Mouse (Mus musculus) spleen, adult 2 months (tissue): ENCODE results near the gene Arhgef7. TPM values are rescaled to one million over a fixed set of nuclear protein-coding genes. Genes with fewer than 3 reads are reported as not detected.

Experiments used
- DNase-seq, 2 experiments: peaks; one replicate each; pipeline versions ENCODE4 v3.0.0 to v3.0.0-alpha.2; 2012 to 2021; ENCODE audit warnings: low spot score in 2 of 2, low read depth in 1 of 2
- H3K27ac ChIP-seq: fragments of 200-500 bp; 2 replicates; pipeline ENCODE4 v1.5.1; 2012; ENCODE audit warnings: low read length, inconsistent platforms; ENCODE audit not compliant: insufficient read depth
- H3K27me3 ChIP-seq: fragments of 200-500 bp; 2 replicates; pipeline ENCODE4 v1.6.1; 2012; ENCODE audit warnings: mild to moderate bottlenecking, moderate library complexity, low read length, inconsistent platforms; ENCODE audit not compliant: control insufficient read depth, insufficient read depth
- H3K36me3 ChIP-seq: fragments of 200-500 bp; 2 replicates; pipeline ENCODE4 v1.6.1; 2012; ENCODE audit warnings: mild to moderate bottlenecking, low read length, inconsistent platforms; ENCODE audit not compliant: control insufficient read depth, insufficient read depth
- H3K4me1 ChIP-seq: fragments of 200-500 bp; 2 replicates; pipeline ENCODE4 v1.6.1; 2011; ENCODE audit warnings: inconsistent platforms; ENCODE audit not compliant: control insufficient read depth, insufficient read depth, insufficient read length
- H3K4me3 ChIP-seq: fragments of 200-500 bp; 2 replicates; pipeline ENCODE4 v1.5.1; 2011; ENCODE audit warnings: mild to moderate bottlenecking, inconsistent platforms; ENCODE audit not compliant: insufficient read depth, insufficient read length; ENCODE audit errors: extremely low read depth
- CTCF ChIP-seq: fragments of 200-500 bp; IDR thresholded peaks from 2 replicates; pipeline ENCODE4 v1.5.1; 2011; ENCODE audit warnings: mild to moderate bottlenecking, inconsistent platforms; ENCODE audit not compliant: insufficient read depth, insufficient read length, insufficient replicate concordance; ENCODE audit errors: extremely low read depth
- POLR2A ChIP-seq: fragments of 200-500 bp; IDR thresholded peaks from 2 replicates; pipeline ENCODE4 v1.6.1; 2011; ENCODE audit warnings: low read depth, low read length, inconsistent platforms
- WGBS: fragments of 180-500 bp; shearing (Covaris S2); methylation state at CpG from one replicate; pipeline ENCODE4 v1.1.7; 2018; 5-methylcytosine and 5-hydroxymethylcytosine counted together
- polyA plus RNA-seq: library from polyadenylated mRNA; depleted of rRNA; stranded (reverse); fragments of >200 nt; gene quantifications from 2 replicates; pipeline ENCODE4 v1.2.3, GENCODE M21; 2012

The Arhgef7 gene
- polyA plus RNA-seq, 1 experiment, result 21.9 TPM

DNA sequence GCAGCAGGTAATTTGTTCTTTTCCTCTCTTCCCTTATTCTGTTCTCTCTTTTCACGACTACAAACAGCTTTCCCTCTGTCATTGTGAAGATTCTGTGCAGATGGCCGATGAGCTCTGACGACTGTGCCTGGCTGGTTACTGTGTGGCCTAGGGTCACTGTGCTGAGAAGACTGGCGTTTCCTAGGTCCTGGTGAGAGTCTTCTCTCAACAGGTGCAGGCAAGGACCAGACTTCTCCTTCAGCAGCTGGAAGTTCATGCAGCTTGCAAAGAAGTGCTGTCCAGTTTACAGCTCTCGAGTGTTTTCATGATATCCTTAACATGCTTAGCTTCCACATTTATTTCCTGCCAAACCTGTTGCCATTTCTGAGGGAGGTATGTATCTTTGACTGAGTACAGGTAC, 33.5 kb upstream of the Arhgef7 start:
- no peak overlapping the region for H3K27ac ChIP-seq
- TF ChIP-seq POLR2A (no peak), CTCF (no peak)
- no peak overlapping the region for H3K4me3 ChIP-seq
- H3K27me3 ChIP-seq, result peaks cover 1% of the 10 kb centered on the region; the same call in 1 of the 2 replicates
- no peaks in the 10 kb centered on the region for H3K4me1 ChIP-seq
- no peaks in the 10 kb centered on the region for H3K36me3 ChIP-seq
- no peak for DNase-seq
- 72% methylated on average over 5 of the region's 5 CpGs for WGBS

DNA sequence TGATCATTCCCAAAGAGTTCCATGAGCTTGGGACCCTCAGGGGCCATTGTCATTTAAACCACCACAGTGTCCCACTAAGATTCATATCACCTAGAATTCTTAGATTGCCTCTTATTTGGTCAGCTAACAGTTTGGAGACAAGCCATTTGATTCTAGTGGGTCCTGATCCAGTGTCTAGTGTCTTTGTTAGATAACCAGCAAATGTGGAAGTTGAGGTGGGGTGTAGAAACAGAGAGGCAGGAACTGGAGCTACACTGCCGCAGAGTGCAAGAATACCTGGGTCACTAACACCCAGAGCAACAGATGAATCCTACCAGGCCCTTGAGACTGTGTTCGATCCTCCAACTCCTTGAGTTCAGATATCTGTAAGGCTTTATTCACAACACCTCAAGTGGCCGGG, 31.3 kb upstream of the Arhgef7 start:
- DNase-seq, result no peak
- Histone ChIP-seq H3K36me3 (no peaks in the 10 kb centered on the region), H3K27me3 (no peaks in the 10 kb centered on the region), H3K4me1 (no peaks in the 10 kb centered on the region), H3K27ac (no peak overlapping the region), H3K4me3 (no peak overlapping the region)
- 74% methylated on average over 3 of the region's 3 CpGs for WGBS
- TF ChIP-seq POLR2A, result no peak
- no peak for TF ChIP-seq CTCF

DNA sequence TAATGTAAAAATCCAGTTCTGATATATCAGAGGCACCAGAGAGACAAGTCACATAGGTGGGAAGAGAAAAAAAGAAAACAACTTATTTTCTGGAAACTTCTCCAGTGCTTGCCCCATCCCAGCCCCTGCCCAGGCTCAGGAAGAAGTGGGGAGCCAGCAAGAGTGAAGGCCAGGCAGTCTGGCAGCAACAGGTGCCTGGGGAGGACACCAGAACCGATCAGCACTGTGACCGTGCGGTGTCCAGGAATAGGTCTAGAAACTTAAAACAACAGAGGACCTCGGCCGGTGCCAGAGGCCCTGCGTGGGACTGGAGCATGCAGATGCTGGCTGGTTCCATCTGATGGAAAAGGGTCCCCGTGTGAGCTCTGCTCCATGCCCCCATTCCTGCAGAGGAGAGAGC, 30.1 kb upstream of the Arhgef7 start:
- DNase-seq, result no peak
- no peaks in the 10 kb centered on the region for H3K27me3 ChIP-seq
- no peak overlapping the region for H3K27ac ChIP-seq
- no peak for TF ChIP-seq CTCF
- no peak for TF ChIP-seq POLR2A
- H3K4me3 ChIP-seq, result no peak overlapping the region
- no peaks in the 10 kb centered on the region for H3K4me1 ChIP-seq
- no peaks in the 10 kb centered on the region for H3K36me3 ChIP-seq
- WGBS, result 89% methylated on average over 7 of the region's 7 CpGs

DNA sequence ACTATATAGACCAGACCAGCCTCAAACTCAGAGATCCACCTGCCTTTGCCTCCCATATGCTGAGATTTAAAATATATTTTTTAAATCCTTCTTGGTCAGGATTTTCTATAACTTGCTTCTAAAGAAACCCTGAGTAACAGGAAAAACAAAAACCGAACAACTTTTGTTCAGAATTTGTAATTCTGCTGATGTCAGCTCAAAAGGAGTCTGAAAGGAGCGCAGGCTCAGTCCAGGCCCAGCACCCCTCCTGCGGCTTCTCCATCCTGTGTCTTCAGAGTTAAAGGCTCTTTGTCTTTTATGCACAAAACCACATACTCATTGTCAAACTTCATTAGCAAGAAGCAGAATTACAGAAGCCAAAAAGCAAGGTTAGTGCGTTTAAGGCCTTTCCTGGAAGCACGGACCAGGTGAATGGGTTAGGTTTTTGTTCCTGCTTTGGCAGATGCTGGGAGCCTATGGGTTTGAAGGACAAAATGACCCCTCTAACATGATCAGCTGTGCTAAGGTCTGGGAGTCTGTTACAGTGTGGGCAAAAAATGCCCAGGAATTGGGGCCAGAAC, 28.0 kb upstream of the Arhgef7 start:
- no peak for DNase-seq
- Histone ChIP-seq H3K4me1 (no peaks in the 10 kb centered on the region), H3K27me3 (no peaks in the 10 kb centered on the region), H3K27ac (no peak overlapping the region), H3K4me3 (no peak overlapping the region), H3K36me3 (no peaks in the 10 kb centered on the region)
- no peak for TF ChIP-seq CTCF
- no peak for TF ChIP-seq POLR2A
- 80% methylated on average over 5 of the region's 5 CpGs for WGBS

DNA sequence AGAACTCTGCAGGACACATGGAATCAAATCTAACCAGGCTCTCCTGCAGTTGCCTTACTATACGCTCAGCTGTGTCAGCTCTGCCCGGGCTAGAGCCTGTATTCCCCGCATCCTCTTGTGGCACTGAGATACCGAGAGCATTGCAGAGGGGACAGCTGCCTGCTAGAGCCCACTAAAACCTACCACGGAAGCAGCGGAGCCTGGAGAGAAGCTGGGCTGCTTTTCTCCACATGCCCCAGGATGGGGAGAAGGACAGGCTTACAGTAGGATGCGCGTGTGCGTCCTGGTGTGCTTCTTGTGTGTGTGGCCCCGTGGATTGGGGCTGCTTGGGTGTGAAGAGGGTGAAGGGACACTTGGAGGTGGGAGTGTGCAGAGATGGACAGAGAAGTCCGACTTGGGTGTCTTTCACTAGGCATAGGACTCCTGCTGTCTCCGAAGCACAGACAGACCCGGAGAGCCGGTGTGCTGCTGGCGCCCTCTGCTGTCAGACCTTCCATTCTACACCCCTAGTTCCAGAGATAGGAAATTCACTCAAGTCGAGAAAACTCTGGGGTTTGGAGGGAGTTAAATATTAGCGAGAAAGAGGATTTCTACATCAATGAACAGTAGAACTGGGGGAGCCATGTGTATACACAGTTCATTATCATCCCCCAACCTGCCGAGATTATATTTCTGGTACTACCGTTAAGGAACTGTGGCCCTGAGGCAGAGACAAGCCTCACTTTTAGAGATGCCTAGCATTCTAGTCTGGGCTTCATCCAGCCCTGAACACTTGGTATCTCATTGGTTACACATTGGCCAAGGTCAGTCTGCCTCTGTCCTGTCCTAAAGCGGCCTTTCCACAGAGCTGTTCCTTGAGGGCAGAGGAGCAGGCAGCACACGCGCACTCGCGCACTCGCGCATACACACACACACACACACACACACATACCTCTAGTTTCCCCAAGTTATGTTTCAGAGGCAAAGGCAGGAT, 27.2 kb upstream of the Arhgef7 start:
- H3K4me1 ChIP-seq, result no peaks in the 10 kb centered on the region
- TF ChIP-seq CTCF, result peak; percentile 72; the same call in 1 of the 2 replicates
- TF ChIP-seq POLR2A, result no peak
- 39% methylated on average over 26 of the region's 26 CpGs for WGBS
- no peaks in the 10 kb centered on the region for H3K27me3 ChIP-seq
- no peaks in the 10 kb centered on the region for H3K36me3 ChIP-seq
- no peak overlapping the region for H3K4me3 ChIP-seq
- no peak overlapping the region for H3K27ac ChIP-seq
- peak in 1 of 2 experiments; percentile 52 for DNase-seq

DNA sequence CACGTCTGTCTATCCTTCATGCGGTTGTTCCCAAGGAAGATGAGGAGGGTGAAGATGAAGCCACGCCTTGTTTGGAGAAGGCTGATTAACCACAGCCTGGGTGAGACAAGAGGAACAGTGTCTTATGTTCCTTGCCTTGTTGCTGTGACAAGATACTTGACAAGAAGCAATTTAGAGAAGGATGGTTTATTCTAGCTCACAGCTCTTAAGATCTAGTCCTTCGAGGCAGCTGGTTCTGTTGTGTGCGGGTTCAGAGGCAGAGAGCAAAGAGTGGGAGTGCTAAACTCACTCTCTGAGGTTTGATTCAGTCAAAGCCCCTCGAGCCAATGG, 26.5 kb upstream of the Arhgef7 start, which contains the start of gene 1700016D06Rik:
TSS of gene 1700016D06Rik (minus strand) at position 31 of the 330 bp plus-strand sequence.
- no peaks in the 10 kb centered on the region for H3K4me1 ChIP-seq
- no peak for DNase-seq
- H3K27ac ChIP-seq, result no peak within 1 kb of the TSS
- H3K36me3 ChIP-seq, result no peaks in the 10 kb centered on the region
- H3K27me3 ChIP-seq, result no peaks in the 10 kb centered on the region
- H3K4me3 ChIP-seq, result no peak within 1 kb of the TSS
- 48% methylated on average over 6 of the region's 6 CpGs for WGBS
- TF ChIP-seq POLR2A, result no peak
- no peak for TF ChIP-seq CTCF

DNA sequence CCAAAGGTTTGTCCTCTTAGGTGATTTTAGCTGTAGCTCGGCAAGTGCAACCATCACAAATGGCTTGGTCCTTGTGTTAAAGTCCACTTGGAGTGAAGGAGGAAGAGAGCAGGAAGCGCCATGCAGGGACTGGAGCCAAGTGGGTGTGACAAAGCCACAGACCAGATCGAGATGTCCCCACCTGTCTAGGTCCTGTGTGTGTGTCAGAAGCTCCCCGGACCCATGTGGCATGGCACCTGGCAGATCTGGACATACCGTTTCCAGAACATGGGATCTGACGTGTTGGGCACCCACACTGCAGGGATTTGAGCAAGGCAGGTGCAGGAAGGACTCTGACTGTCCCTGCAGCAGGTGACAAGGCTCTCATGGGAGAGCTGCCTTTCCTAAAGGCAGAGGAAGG, 26.1 kb upstream of the Arhgef7 start:
- WGBS, result 54% methylated on average over 6 of the region's 6 CpGs
- Histone ChIP-seq H3K36me3 (no peaks in the 10 kb centered on the region), H3K27ac (no peak overlapping the region), H3K27me3 (no peaks in the 10 kb centered on the region), H3K4me3 (no peak overlapping the region), H3K4me1 (no peaks in the 10 kb centered on the region)
- no peak for DNase-seq
- TF ChIP-seq CTCF (no peak), POLR2A (no peak)
